Mouse (Mus musculus): ENCODE data around the gene Tmed9. TPM values are rescaled to one million over a fixed set of nuclear protein-coding genes. Genes with fewer than 3 reads are reported as not detected.

The Tmed9 gene
- total and polyA plus RNA-seq, 3 experiments, result 88.2 to 196 (median 194) TPM

GRCm38 (mm10) chr13:55529198-55529915 is 44.2 kb upstream of the Tmed9 start, which contains the start of gene Dok3:
Gene Dok3 (minus strand): TSS chr13:55529296.
- H3K4me1 ChIP-seq (ENCODE audit: control insufficient read depth in 1 of 2, insufficient read depth in 2 of 2), result peaks cover 36 to 67% of the 10 kb centered on the region in 2 experiments
- in situ Hi-C loops (cut with MboI; ENCODE audit: low pct_ligation_motif_present, low pct_unique_long_range_greater_than_20kb, low sequenced_read_pairs) (no loop called here), dilution Hi-C loops (cut with MboI; ENCODE audit: extremely low pct_ligation_motif_present, extremely low pct_unique_long_range_greater_than_20kb, low sequenced_read_pairs) (no loop called here)
- H3K4me2 ChIP-seq (ENCODE audit: insufficient read depth, low read depth, poor library complexity, severe bottlenecking), result peak within 1 kb of the TSS; percentile 85
- peak within 1 kb of the TSS; percentile 60 to 84 (median 80) for H3K4me3 ChIP-seq (replicated peaks in 1 of 3; ENCODE audit: low read depth in 2 of 3, low read length in 2 of 3, poor library complexity in 1 of 3)
- peaks cover 66 to 67% of the 10 kb centered on the region in 2 experiments for H3K36me3 ChIP-seq (replicated peaks in 1 of 2; ENCODE audit: control insufficient read depth in 1 of 2, insufficient read depth in 1 of 2, low read length in 1 of 2)
- H3K27me3 ChIP-seq (replicated peaks), result no peaks in the 10 kb centered on the region
- no peaks in the 10 kb centered on the region for H3K9me3 ChIP-seq (replicated peaks; ENCODE audit: low read length)
- peak within 1 kb of the TSS; percentile 94 for H3K9ac ChIP-seq (ENCODE audit: insufficient read depth, low read depth)
- TF ChIP-seq MEF2A (IDR thresholded peaks at IDR 0.05; ENCODE audit: borderline replicate concordance, low read depth, low read length), result peak; percentile 76
- TF ChIP-seq NELFE (IDR thresholded peaks at IDR 0.05; ENCODE audit: low read depth, low read length), result peak; percentile 65
- TF ChIP-seq ZC3H11A (IDR thresholded peaks at IDR 0.05; ENCODE audit: low read depth, low read length), result no peak
- TF ChIP-seq KAT2A (IDR thresholded peaks at IDR 0.05; ENCODE audit: insufficient replicate concordance, low read length), result 0 out of 2 replicates have a peak, but pooled peaks have one; percentile 55
- TF ChIP-seq ELF1 (IDR thresholded peaks at IDR 0.05; ENCODE audit: low read depth, low read length), result peak; percentile 47
- no peak for TF ChIP-seq E2F4 (IDR thresholded peaks at IDR 0.05; ENCODE audit: insufficient replicate concordance, low read depth, low read length)
- no peak for TF ChIP-seq ZKSCAN1 (IDR thresholded peaks at IDR 0.05; ENCODE audit: borderline replicate concordance, low read depth, low read length)
- peak; percentile 54; the same call in 1 of the 2 replicates for TF ChIP-seq MXI1 (IDR thresholded peaks at IDR 0.05; ENCODE audit: low read depth, low read length)
- peak; percentile 84 for TF ChIP-seq ETS1 (conservative IDR thresholded peaks at IDR 0.05; ENCODE audit: low read depth, low read length)
- TF ChIP-seq TCF12 (IDR thresholded peaks at IDR 0.05; ENCODE audit: low read depth, low read length), result peak; percentile 91
- TF ChIP-seq CHD2 (IDR thresholded peaks at IDR 0.05; ENCODE audit: low read length), result peak; percentile 59; the same call in 1 of the 2 replicates
- TF ChIP-seq MYC (IDR thresholded peaks at IDR 0.05; ENCODE audit: low read depth, low read length), result no peak
- 0 out of 2 replicates have a peak, but pooled peaks have one; percentile 31 for TF ChIP-seq ZMIZ1 (IDR thresholded peaks at IDR 0.05; ENCODE audit: low read depth, low read length)
- peak; percentile 75; the same call in 1 of the 2 replicates for TF ChIP-seq MAX (IDR thresholded peaks at IDR 0.05; ENCODE audit: low read length)
- TF ChIP-seq RCOR1 (conservative IDR thresholded peaks at IDR 0.05; ENCODE audit: low read depth, low read length), result no peak
- TF ChIP-seq BHLHE40 (IDR thresholded peaks at IDR 0.05; ENCODE audit: low read depth, low read length), result peak; percentile 87
- no peak for TF ChIP-seq JUND (conservative IDR thresholded peaks at IDR 0.05; ENCODE audit: low read depth, low read length)
- TF ChIP-seq TBP (conservative IDR thresholded peaks at IDR 0.05; ENCODE audit: low read depth, low read length), result peak; percentile 58; the same call in 1 of the 2 replicates
- peak; percentile 17; the same call in 1 of the 2 replicates for TF ChIP-seq HCFC1 (IDR thresholded peaks at IDR 0.05; ENCODE audit: low read depth, low read length)
- TF ChIP-seq MAFK (IDR thresholded peaks at IDR 0.05; ENCODE audit: insufficient replicate concordance, low read length), result peak; percentile 98
- TF ChIP-seq SMC3 (IDR thresholded peaks at IDR 0.05; ENCODE audit: low read depth, low read length), result peak; percentile 15; the same call in 1 of the 2 replicates
- TF ChIP-seq ZNF384 (IDR thresholded peaks at IDR 0.05; ENCODE audit: low read depth, low read length), result no peak; the same call in 1 of the 2 replicates
- TF ChIP-seq MAZ (IDR thresholded peaks at IDR 0.05; ENCODE audit: low read depth, low read length), result peak; percentile 84; the same call in 1 of the 2 replicates
- TF ChIP-seq PAX5 (IDR thresholded peaks at IDR 0.05; ENCODE audit: low read length), result no peak
- TF ChIP-seq USF1 (IDR thresholded peaks at IDR 0.05; ENCODE audit: low read depth, low read length), result peak; percentile 81
- peak; percentile 20; the same call in 1 of the 2 replicates for TF ChIP-seq NRF1 (IDR thresholded peaks at IDR 0.05; ENCODE audit: low read depth, low read length)
- peak; percentile 82 for TF ChIP-seq EP300 (IDR thresholded peaks at IDR 0.05; ENCODE audit: low read length)
- TF ChIP-seq JUN (IDR thresholded peaks at IDR 0.05; ENCODE audit: insufficient read depth, low read depth, low read length), result no peak
- no peak; a peak in 1 of 4 replicates for TF ChIP-seq CTCF (conservative IDR thresholded peaks at IDR 0.05 in 1 of 2, IDR thresholded peaks at IDR 0.05 in 1 of 2; ENCODE audit: low read depth in 2 of 2, low read length in 2 of 2)
- peak; percentile 40 for TF ChIP-seq USF2 (conservative IDR thresholded peaks at IDR 0.05; ENCODE audit: low read depth, low read length)
- peak; percentile 43; the same call in 1 of the 2 replicates for TF ChIP-seq POLR2A (IDR thresholded peaks at IDR 0.05; ENCODE audit: low read depth, low read length)
- peak within 1 kb of the TSS; percentile 99 for H3K27ac ChIP-seq (ENCODE audit: insufficient read depth, low read depth)
- H3K79me2 ChIP-seq (replicated peaks; ENCODE audit: control insufficient read depth, extremely low read depth, insufficient read depth, poor library complexity, severe bottlenecking), result peaks cover 2% of the 10 kb centered on the region; the same call in 1 of the 2 replicates
- peak; percentile 92 for DNase-seq (ENCODE audit: extremely low read depth)

Measured in CH12.LX (cell line).